Mouse (Mus musculus) CH12.LX (cell line): Measurements from ENCODE around the gene Lifr.

Experiments
- BHLHE40 ChIP-seq: IDR thresholded peaks from 2 replicates; pipeline ENCODE4 v1.6.1; 2011; ENCODE audit warnings: mild to moderate bottlenecking, low read depth, low read length, improper control_type of control experiment
- CHD1 ChIP-seq: IDR thresholded peaks from 2 replicates; pipeline ENCODE4 v1.6.1; 2012; ENCODE audit warnings: low read depth, low read length, improper control_type of control experiment, inconsistent platforms
- CTCF ChIP-seq, 2 experiments: IDR thresholded peaks in 1 of 2; conservative IDR thresholded peaks in 1 of 2; 2 replicates each; pipeline ENCODE4 v1.5.1; 2011 to 2012; ENCODE audit warnings: low read depth in 2 of 2, low read length in 2 of 2, improper control_type of control experiment in 1 of 2, inconsistent platforms in 1 of 2, mild to moderate bottlenecking in 1 of 2, moderate library complexity in 1 of 2
- E2F4 ChIP-seq: IDR thresholded peaks from 2 replicates; pipeline ENCODE4 v1.6.1; 2011; ENCODE audit warnings: low read depth, low read length, improper control_type of control experiment; ENCODE audit not compliant: insufficient replicate concordance
- EP300 ChIP-seq: IDR thresholded peaks from 2 replicates; pipeline ENCODE4 v1.6.1; 2011; ENCODE audit warnings: low read length, improper control_type of control experiment
- GABPA ChIP-seq: IDR thresholded peaks from 2 replicates; pipeline ENCODE4 v1.6.1; 2012; ENCODE audit warnings: low read depth, low read length, improper control_type of control experiment, inconsistent platforms; ENCODE audit not compliant: insufficient replicate concordance
- MAFK ChIP-seq: IDR thresholded peaks from 2 replicates; pipeline ENCODE4 v1.6.1; 2011; ENCODE audit warnings: low read length, improper control_type of control experiment; ENCODE audit not compliant: insufficient replicate concordance
- MAZ ChIP-seq: IDR thresholded peaks from 2 replicates; pipeline ENCODE4 v1.6.1; 2012; ENCODE audit warnings: low read depth, mild to moderate bottlenecking, inconsistent platforms, low read length, improper control_type of control experiment, moderate library complexity
- PAX5 ChIP-seq: IDR thresholded peaks from 2 replicates; pipeline ENCODE4 v1.6.1; 2012; ENCODE audit warnings: low read length, inconsistent platforms, mixed read lengths
- POLR2A ChIP-seq: IDR thresholded peaks from 2 replicates; pipeline ENCODE4 v1.6.1; 2011; ENCODE audit warnings: low read depth, mild to moderate bottlenecking, improper control_type of control experiment, low read length
- SIN3A ChIP-seq: IDR thresholded peaks from 2 replicates; pipeline ENCODE4 v1.6.1; 2012; ENCODE audit warnings: low read length, improper control_type of control experiment, inconsistent platforms
- SMC3 ChIP-seq: IDR thresholded peaks from 2 replicates; pipeline ENCODE4 v1.6.1; 2011; ENCODE audit warnings: low read depth, low read length, improper control_type of control experiment

- TF ChIP-seq MAZ (no peak), POLR2A (no peak), SIN3A (0 out of 2 replicates have a peak, but pooled peaks have one; percentile 8), CTCF (conservative IDR thresholded peaks at IDR 0.05 in 1 of 2, IDR thresholded peaks at IDR 0.05 in 1 of 2; ENCODE audit: low read depth in 2 of 2, low read length in 2 of 2) (no peak), BHLHE40 (no peak), MAFK (no peak), PAX5 (no peak), SMC3 (no peak), CHD1 (no peak), EP300 (peak; percentile 72), GABPA (no peak), E2F4 (no peak)
These were observed 5.5 kb upstream of the Lifr start for GRCm38 (mm10) chr15:7084780-7085497.
